Mouse (Mus musculus) midbrain, embryonic 10.5 days (tissue): ENCODE data around the gene B4galnt1. TPM values are rescaled to one million over a fixed set of nuclear protein-coding genes. Genes with fewer than 3 reads are reported as not detected.

Source experiments
- DNase-seq: peaks from one replicate; pipeline ENCODE4 v3.0.0-alpha.2; 2017; ENCODE audit warnings: low spot score
- H3K27ac ChIP-seq: fragments of 300-500 bp; sonication (generic); replicated peaks from 2 replicates; pipeline ENCODE4 v1.5.1; 2016; ENCODE audit warnings: mild to moderate bottlenecking
- H3K27me3 ChIP-seq: fragments of 300-500 bp; sonication (generic); 2 replicates; pipeline ENCODE4 v1.6.1; 2016; ENCODE audit warnings: low read depth, mild to moderate bottlenecking; ENCODE audit not compliant: poor library complexity, severe bottlenecking
- H3K36me3 ChIP-seq: fragments of 300-500 bp; sonication (generic); 2 replicates; pipeline ENCODE4 v1.6.1; 2016; ENCODE audit warnings: mild to moderate bottlenecking, moderate library complexity
- H3K4me1 ChIP-seq: fragments of 300-500 bp; sonication (generic); 2 replicates; pipeline ENCODE4 v1.6.1; 2016
- H3K4me3 ChIP-seq: fragments of 300-500 bp; sonication (generic); 2 replicates; pipeline ENCODE4 v1.5.1; 2016; ENCODE audit warnings: mild to moderate bottlenecking, moderate library complexity
- H3K9me3 ChIP-seq: fragments of 300-500 bp; sonication (generic); replicated peaks from 2 replicates; pipeline ENCODE4 v1.6.1; 2016; ENCODE audit warnings: mild to moderate bottlenecking
- WGBS: fragments of 180-500 bp; shearing (Covaris S2); methylation state at CpG from one replicate; pipeline ENCODE4 v1.1.7; 2016; 5-methylcytosine and 5-hydroxymethylcytosine counted together
- polyA plus RNA-seq: library from polyadenylated mRNA; unstranded; fragments of >200 nt; fragmentation: Nextera tagmentation; extraction: Ambion mirVana; gene quantifications from 2 replicates; pipeline ENCODE4 v1.2.1, GENCODE M21; 2016

B4galnt1 gene
- polyA plus RNA-seq, 1 experiment from 2014 or later: 4.9 TPM

- no peaks in the 10 kb centered on the region; the same call in 1 of the 2 replicates for H3K36me3 ChIP-seq
- DNase-seq: no peak
- peaks cover 79% of the 10 kb centered on the region for H3K27me3 ChIP-seq
- H3K27ac ChIP-seq: no peak overlapping the region
- H3K4me1 ChIP-seq: peaks cover 43% of the 10 kb centered on the region
- peak overlapping the region; percentile 47 for H3K4me3 ChIP-seq
- no peaks in the 10 kb centered on the region for H3K9me3 ChIP-seq
- 23% methylated on average over 9 of the region's 9 CpGs for WGBS
Measured at GRCm38 (mm10) chr10:127177235-127177634, 12.2 kb downstream of the B4galnt1 start.

GRCm38 (mm10) chr10:127177719-127178118, 12.7 kb downstream of the B4galnt1 start:
- Histone ChIP-seq H3K9me3 (no peaks in the 10 kb centered on the region), H3K27ac (no peak overlapping the region), H3K4me3 (peak overlapping the region; percentile 47), H3K4me1 (peaks cover 43% of the 10 kb centered on the region), H3K27me3 (peaks cover 83% of the 10 kb centered on the region), H3K36me3 (peaks cover 5% of the 10 kb centered on the region)
- WGBS: 1% methylated on average over 23 of the region's 23 CpGs
- DNase-seq: peak; percentile 89

- Histone ChIP-seq H3K4me3 (peak overlapping the region; percentile 47), H3K4me1 (peaks cover 48% of the 10 kb centered on the region), H3K36me3 (peaks cover 12% of the 10 kb centered on the region), H3K9me3 (no peaks in the 10 kb centered on the region), H3K27me3 (peaks cover 84% of the 10 kb centered on the region), H3K27ac (no peak overlapping the region)
- 4% methylated on average over 41 of the region's 41 CpGs for WGBS
- DNase-seq: peak; percentile 45
Measured at GRCm38 (mm10) chr10:127178286-127179027, 13.4 kb downstream of the B4galnt1 start.

- Histone ChIP-seq H3K27me3 (peaks cover 93% of the 10 kb centered on the region), H3K4me3 (peak within 1 kb of the TSS; percentile 45), H3K27ac (no peak within 1 kb of the TSS; the same call in 1 of the 2 replicates), H3K36me3 (peaks cover 16% of the 10 kb centered on the region), H3K9me3 (no peaks in the 10 kb centered on the region), H3K4me1 (peaks cover 64% of the 10 kb centered on the region)
- DNase-seq: peak; percentile 30
- WGBS: 2% methylated on average over 34 of the region's 34 CpGs
Measured at GRCm38 (mm10) chr10:127179871-127180694, 15.1 kb downstream of the B4galnt1 start, which contains the start of gene Slc26a10. Gene Slc26a10 (minus strand): TSS chr10:127180645.

- Histone ChIP-seq H3K4me1 (peaks cover 69% of the 10 kb centered on the region), H3K4me3 (peak overlapping the region; percentile 45)
Measured at GRCm38 (mm10) chr10:127180695-127181047, 15.6 kb downstream of the B4galnt1 start.

GRCm38 (mm10) chr10:127181566-127181965, 16.5 kb downstream of the B4galnt1 start:
- 72% methylated on average over 6 of the region's 6 CpGs for WGBS

More at GRCm38 (mm10) chr10:127180695-127181047, 15.6 kb downstream of the B4galnt1 start:
- Histone ChIP-seq H3K27me3 (peaks cover 99% of the 10 kb centered on the region), H3K27ac (no peak overlapping the region), H3K9me3 (no peaks in the 10 kb centered on the region), H3K36me3 (peaks cover 21% of the 10 kb centered on the region)
- WGBS: 15% methylated on average over 3 of the region's 3 CpGs
- no peak for DNase-seq

GRCm38 (mm10) chr10:127182624-127183023, 17.6 kb downstream of the B4galnt1 start:
- no peak for DNase-seq
- Histone ChIP-seq H3K4me1 (peaks cover 63% of the 10 kb centered on the region), H3K36me3 (peaks cover 36% of the 10 kb centered on the region), H3K4me3 (no peak overlapping the region), H3K9me3 (no peaks in the 10 kb centered on the region), H3K27me3 (peaks cover 81% of the 10 kb centered on the region), H3K27ac (no peak overlapping the region)
- 93% methylated on average over 4 of the region's 4 CpGs for WGBS

More at GRCm38 (mm10) chr10:127181566-127181965, 16.5 kb downstream of the B4galnt1 start:
- H3K4me1 ChIP-seq: peaks cover 67% of the 10 kb centered on the region
- H3K36me3 ChIP-seq: peaks cover 28% of the 10 kb centered on the region
- no peak for DNase-seq
- H3K27ac ChIP-seq: no peak overlapping the region
- peaks cover 91% of the 10 kb centered on the region for H3K27me3 ChIP-seq
- H3K9me3 ChIP-seq: no peaks in the 10 kb centered on the region
- no peak overlapping the region for H3K4me3 ChIP-seq

- H3K4me1 ChIP-seq: peaks cover 63% of the 10 kb centered on the region
- H3K27ac ChIP-seq: 0 out of 2 replicates have a peak overlapping the region, but pooled peaks have one; percentile 18
- 10% methylated on average over 20 of the region's 20 CpGs for WGBS
- H3K4me3 ChIP-seq: peak overlapping the region; percentile 31
- peaks cover 69% of the 10 kb centered on the region for H3K27me3 ChIP-seq
- peaks cover 36% of the 10 kb centered on the region for H3K36me3 ChIP-seq
- peak; percentile 24 for DNase-seq
- H3K9me3 ChIP-seq: no peaks in the 10 kb centered on the region
Measured at GRCm38 (mm10) chr10:127183759-127184158, 18.7 kb downstream of the B4galnt1 start.

GRCm38 (mm10) chr10:127185101-127185500, 20.1 kb downstream of the B4galnt1 start:
- DNase-seq: no peak
- Histone ChIP-seq H3K27me3 (peaks cover 56% of the 10 kb centered on the region), H3K36me3 (peaks cover 36% of the 10 kb centered on the region), H3K4me1 (peaks cover 63% of the 10 kb centered on the region), H3K9me3 (no peaks in the 10 kb centered on the region), H3K4me3 (no peak overlapping the region), H3K27ac (no peak overlapping the region)
- WGBS: 71% methylated on average over 9 of the region's 9 CpGs

GRCm38 (mm10) chr10:127185506-127185905, 20.5 kb downstream of the B4galnt1 start:
- WGBS: 89% methylated on average over 15 of the region's 15 CpGs

GRCm38 (mm10) chr10:127186451-127186850, 21.4 kb downstream of the B4galnt1 start:
- Histone ChIP-seq H3K4me3 (peak overlapping the region; percentile 90; the same call in 1 of the 2 replicates), H3K27me3 (peaks cover 52% of the 10 kb centered on the region), H3K4me1 (peaks cover 71% of the 10 kb centered on the region), H3K36me3 (peaks cover 45% of the 10 kb centered on the region), H3K9me3 (no peaks in the 10 kb centered on the region), H3K27ac (no peak overlapping the region)
- no peak for DNase-seq
- WGBS: 90% methylated on average over 1 of the region's 1 CpGs

More at GRCm38 (mm10) chr10:127185506-127185905, 20.5 kb downstream of the B4galnt1 start:
- peaks cover 52% of the 10 kb centered on the region for H3K27me3 ChIP-seq
- H3K36me3 ChIP-seq: peaks cover 36% of the 10 kb centered on the region
- DNase-seq: no peak
- peaks cover 63% of the 10 kb centered on the region for H3K4me1 ChIP-seq
- no peak overlapping the region for H3K27ac ChIP-seq
- H3K4me3 ChIP-seq: no peak overlapping the region
- H3K9me3 ChIP-seq: no peaks in the 10 kb centered on the region

GRCm38 (mm10) chr10:127187371-127188078, 22.5 kb downstream of the B4galnt1 start:
- Histone ChIP-seq H3K4me3 (peak overlapping the region; percentile 90), H3K27ac (peak overlapping the region; percentile 96), H3K9me3 (no peaks in the 10 kb centered on the region), H3K36me3 (peaks cover 51% of the 10 kb centered on the region), H3K27me3 (peaks cover 42% of the 10 kb centered on the region), H3K4me1 (peaks cover 76% of the 10 kb centered on the region)
- DNase-seq: no peak
- WGBS: 56% methylated on average over 10 of the region's 10 CpGs
